Mouse (Mus musculus) intestine, embryonic 16.5 days (tissue): ENCODE measurements around the gene Tbc1d10c. TPM values are rescaled to one million over a fixed set of nuclear protein-coding genes. Genes with fewer than 3 reads are reported as not detected.

Experiments
- ATAC-seq: fragments of 200-750 bp; cut with Nextera tagmentation; 2 replicates; pipeline ENCODE4 v1.8.0; 2017; ENCODE audit warnings: moderate TSS enrichment, moderate library complexity
- H3K27ac ChIP-seq: fragments of 300-500 bp; sonication (generic); 2 replicates; pipeline ENCODE4 v1.5.1; 2014; ENCODE audit warnings: mild to moderate bottlenecking, low read length
- H3K27me3 ChIP-seq: fragments of 300-500 bp; sonication (generic); replicated peaks from 2 replicates; pipeline ENCODE4 v1.6.1; 2014; ENCODE audit warnings: low read length, control low read depth, mixed read lengths; ENCODE audit not compliant: control insufficient read depth, insufficient read depth
- H3K36me3 ChIP-seq: fragments of 300-500 bp; sonication (generic); 2 replicates; pipeline ENCODE4 v1.6.1; 2014; ENCODE audit warnings: low read length, control low read depth; ENCODE audit not compliant: control insufficient read depth, insufficient read depth
- H3K4me1 ChIP-seq: fragments of 300-500 bp; sonication (generic); 2 replicates; pipeline ENCODE4 v1.6.1; 2014; ENCODE audit warnings: low read length, control low read depth, mixed read lengths; ENCODE audit not compliant: control insufficient read depth, insufficient read depth
- H3K4me2 ChIP-seq: fragments of 300-500 bp; sonication (generic); 2 replicates; pipeline ENCODE4 v1.6.1; 2014; ENCODE audit warnings: low read depth, low read length, control low read depth
- H3K4me3 ChIP-seq: fragments of 300-500 bp; sonication (generic); 2 replicates; pipeline ENCODE4 v1.5.1; 2014; ENCODE audit warnings: mild to moderate bottlenecking, low read length
- H3K9ac ChIP-seq: fragments of 300-500 bp; sonication (generic); 2 replicates; pipeline ENCODE4 v1.6.1; 2014; ENCODE audit warnings: low read depth, low read length
- H3K9me3 ChIP-seq: fragments of 300-500 bp; sonication (generic); 2 replicates; pipeline ENCODE4 v1.6.1; 2016; ENCODE audit warnings: low read length, control low read depth; ENCODE audit not compliant: control insufficient read depth
- WGBS: fragments of 180-500 bp; shearing (Covaris S2); extraction: QIAGEN DNeasy Blood & Tissue Kit; methylation state at CpG from one replicate; pipeline ENCODE4 v1.1.7; 2014; 5-methylcytosine and 5-hydroxymethylcytosine counted together
- polyA plus RNA-seq: library from polyadenylated mRNA; unstranded; fragments of >200 nt; fragmentation: Nextera tagmentation; extraction: Ambion mirVana; gene quantifications from 2 replicates; pipeline ENCODE4 v1.2.1, GENCODE M21; 2015

Tbc1d10c gene
- polyA plus RNA-seq, 1 experiment from 2014 or later: 4.0 TPM

DNA sequence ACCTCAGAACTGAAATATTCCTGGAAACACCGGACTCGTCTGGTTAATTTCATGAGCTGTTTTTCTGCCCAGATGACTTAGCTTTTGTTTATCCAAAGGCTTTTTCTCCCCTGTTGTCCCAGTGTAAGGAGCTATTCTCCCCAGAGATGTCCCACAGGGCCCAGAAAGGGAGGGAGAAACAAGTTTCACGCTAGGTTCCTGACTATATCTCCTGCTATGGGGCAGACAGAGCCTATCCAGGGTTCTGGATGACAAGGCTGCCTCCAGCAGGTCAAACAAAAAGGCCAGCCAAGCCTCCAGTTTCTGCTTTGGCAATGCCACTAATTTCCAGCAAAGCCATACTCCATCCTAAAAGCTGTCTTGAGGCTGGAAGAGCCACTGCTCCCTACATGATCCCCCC lies 26.8 kb upstream of the Tbc1d10c start:
- WGBS: 35% methylated on average over 3 of the region's 3 CpGs
- ATAC-seq: no peak
- H3K4me2 ChIP-seq: peak overlapping the region; percentile 96; the same call in 1 of the 2 replicates
- peak overlapping the region; percentile 62 for H3K27ac ChIP-seq
- H3K27me3 ChIP-seq: no peaks in the 10 kb centered on the region
- H3K4me1 ChIP-seq: peaks cover 80% of the 10 kb centered on the region
- no peak overlapping the region for H3K4me3 ChIP-seq
- no peaks in the 10 kb centered on the region for H3K36me3 ChIP-seq
- H3K9me3 ChIP-seq: no peaks in the 10 kb centered on the region
- no peak overlapping the region for H3K9ac ChIP-seq

DNA sequence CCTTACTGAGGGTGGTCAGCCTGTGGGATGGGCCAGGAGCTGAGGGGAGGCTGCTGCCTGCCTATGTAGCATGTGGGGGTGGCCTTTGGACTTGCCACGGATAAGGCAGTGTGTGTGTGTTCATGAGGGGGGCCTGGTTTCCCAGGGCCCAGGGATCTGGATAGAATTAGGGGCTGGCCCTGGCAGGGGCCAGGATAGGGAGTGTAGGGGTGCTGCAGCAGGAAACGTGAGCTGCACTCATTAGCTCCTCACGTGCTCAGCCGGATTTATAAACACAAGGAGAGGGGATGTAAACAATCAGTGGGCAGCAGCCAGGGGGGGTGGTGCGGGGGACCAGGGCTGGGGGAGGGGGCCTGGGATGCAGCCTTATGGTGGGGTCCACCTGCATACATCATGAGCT lies 26.1 kb upstream of the Tbc1d10c start:
- peak overlapping the region; percentile 48 for H3K9ac ChIP-seq
- H3K27ac ChIP-seq: peak overlapping the region; percentile 62
- H3K27me3 ChIP-seq: no peaks in the 10 kb centered on the region
- WGBS: 15% methylated on average over 5 of the region's 5 CpGs
- peak overlapping the region; percentile 87 for H3K4me3 ChIP-seq
- peak; percentile 30 for ATAC-seq
- no peaks in the 10 kb centered on the region for H3K36me3 ChIP-seq
- no peaks in the 10 kb centered on the region for H3K9me3 ChIP-seq
- H3K4me2 ChIP-seq: peak overlapping the region; percentile 96; the same call in 1 of the 2 replicates
- H3K4me1 ChIP-seq: peaks cover 80% of the 10 kb centered on the region

DNA sequence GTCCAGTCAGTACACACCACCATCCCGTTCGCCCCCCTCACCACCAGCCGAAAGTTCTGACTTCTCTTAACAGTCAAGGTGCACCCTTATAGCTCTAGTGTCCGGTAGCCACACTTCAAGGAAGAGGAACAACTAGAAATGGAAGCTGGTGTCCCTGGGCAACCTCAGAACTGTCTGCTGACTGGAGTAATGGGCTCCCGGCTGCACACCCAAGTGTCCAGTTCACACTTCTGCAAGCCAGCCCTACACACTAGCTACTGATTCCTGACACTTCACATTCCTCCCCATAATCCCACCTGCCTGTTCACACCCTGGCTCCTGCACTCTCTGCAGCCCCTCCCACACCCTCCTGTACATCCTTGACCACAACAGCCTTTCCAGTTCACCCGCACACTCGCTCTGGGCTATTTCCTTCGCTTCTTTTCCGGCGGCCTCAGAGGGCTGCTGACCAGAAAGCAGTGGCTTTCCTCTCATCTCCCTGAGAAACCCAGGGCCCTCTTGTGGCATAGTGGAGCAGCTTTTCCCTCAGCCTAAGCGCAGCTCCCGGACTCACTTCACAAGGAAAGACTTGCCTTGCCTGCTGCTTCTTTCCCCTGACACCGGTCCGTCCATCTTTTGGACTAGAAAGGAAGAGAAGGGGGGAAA lies 25.1 kb upstream of the Tbc1d10c start:
- peaks cover 70% of the 10 kb centered on the region for H3K4me1 ChIP-seq
- no peaks in the 10 kb centered on the region for H3K36me3 ChIP-seq
- peak overlapping the region; percentile 48 for H3K9ac ChIP-seq
- H3K27ac ChIP-seq: peak overlapping the region; percentile 62
- WGBS: 13% methylated on average over 14 of the region's 14 CpGs
- ATAC-seq: no peak
- peak overlapping the region; percentile 87 for H3K4me3 ChIP-seq
- no peaks in the 10 kb centered on the region for H3K27me3 ChIP-seq
- H3K9me3 ChIP-seq: no peaks in the 10 kb centered on the region
- H3K4me2 ChIP-seq: peak overlapping the region; percentile 96

DNA sequence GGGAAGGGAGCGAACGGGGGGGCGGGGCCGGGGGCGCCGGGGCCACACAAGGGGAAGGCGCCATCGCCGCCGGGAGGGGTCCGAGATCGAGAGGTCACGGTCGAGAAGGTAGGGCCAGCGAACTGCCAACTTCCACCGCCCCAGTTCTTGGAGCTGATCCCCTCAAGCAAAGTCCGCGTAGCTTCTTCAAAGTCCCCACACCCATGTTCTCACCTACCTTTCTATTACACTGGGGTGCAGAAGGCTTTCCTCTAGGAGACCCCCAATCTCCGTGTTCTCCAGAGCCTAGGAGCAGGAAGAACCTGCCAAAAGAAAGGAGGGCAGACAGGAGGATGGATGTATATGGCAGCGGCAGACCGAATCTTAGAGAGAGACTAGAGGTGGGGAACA lies 24.4 kb upstream of the Tbc1d10c start:
- H3K9ac ChIP-seq: peak overlapping the region; percentile 98
- H3K4me2 ChIP-seq: peak overlapping the region; percentile 96
- ATAC-seq: no peak
- H3K27ac ChIP-seq: peak overlapping the region; percentile 96
- H3K9me3 ChIP-seq: no peaks in the 10 kb centered on the region
- WGBS: 4% methylated on average over 19 of the region's 21 CpGs
- H3K36me3 ChIP-seq: no peaks in the 10 kb centered on the region
- peaks cover 63% of the 10 kb centered on the region for H3K4me1 ChIP-seq
- no peaks in the 10 kb centered on the region for H3K27me3 ChIP-seq
- peak overlapping the region; percentile 87 for H3K4me3 ChIP-seq

DNA sequence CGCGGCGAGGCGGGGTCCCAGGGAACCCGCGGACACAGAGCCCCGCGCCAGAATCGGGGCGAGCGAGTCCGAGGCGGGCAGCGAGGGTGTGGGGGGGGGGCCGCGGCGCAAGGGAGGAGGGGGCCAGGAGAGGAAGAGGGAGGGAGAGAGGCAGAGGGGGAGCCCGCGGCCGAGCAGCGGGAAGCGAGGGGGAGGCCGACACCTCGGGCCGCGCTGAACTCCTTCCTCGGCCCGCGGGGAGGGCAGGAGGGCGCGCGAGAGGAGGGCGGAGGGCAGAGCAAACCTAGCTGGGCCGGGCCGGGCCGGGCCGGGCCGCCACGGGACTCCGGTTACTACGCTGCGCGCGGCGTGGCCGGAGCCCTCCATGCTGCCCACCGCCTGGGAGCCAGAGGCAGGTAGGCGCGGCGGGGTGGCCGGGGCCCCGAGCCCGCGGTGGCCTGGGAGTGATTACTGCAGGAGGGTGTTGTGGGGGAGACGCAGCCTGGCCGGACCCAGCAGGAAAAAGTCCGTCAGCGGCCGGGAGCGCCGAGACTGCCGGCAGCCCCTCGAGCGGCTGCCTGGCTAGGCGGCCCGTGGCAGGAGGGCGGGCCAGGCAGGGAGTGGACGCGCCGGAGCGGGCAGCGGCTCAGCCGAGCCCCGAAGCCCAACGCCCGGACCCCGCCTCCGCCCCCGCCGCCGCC lies 23.8 kb upstream of the Tbc1d10c start:
- H3K4me1 ChIP-seq: peaks cover 57% of the 10 kb centered on the region
- H3K36me3 ChIP-seq: no peaks in the 10 kb centered on the region
- H3K9ac ChIP-seq: peak overlapping the region; percentile 98
- WGBS: 0% methylated on average over 62 of the region's 81 CpGs
- no peaks in the 10 kb centered on the region for H3K27me3 ChIP-seq
- peak overlapping the region; percentile 96 for H3K27ac ChIP-seq
- ATAC-seq: peak; percentile 35
- H3K4me2 ChIP-seq: peak overlapping the region; percentile 96
- peak overlapping the region; percentile 87 for H3K4me3 ChIP-seq
- H3K9me3 ChIP-seq: no peaks in the 10 kb centered on the region

DNA sequence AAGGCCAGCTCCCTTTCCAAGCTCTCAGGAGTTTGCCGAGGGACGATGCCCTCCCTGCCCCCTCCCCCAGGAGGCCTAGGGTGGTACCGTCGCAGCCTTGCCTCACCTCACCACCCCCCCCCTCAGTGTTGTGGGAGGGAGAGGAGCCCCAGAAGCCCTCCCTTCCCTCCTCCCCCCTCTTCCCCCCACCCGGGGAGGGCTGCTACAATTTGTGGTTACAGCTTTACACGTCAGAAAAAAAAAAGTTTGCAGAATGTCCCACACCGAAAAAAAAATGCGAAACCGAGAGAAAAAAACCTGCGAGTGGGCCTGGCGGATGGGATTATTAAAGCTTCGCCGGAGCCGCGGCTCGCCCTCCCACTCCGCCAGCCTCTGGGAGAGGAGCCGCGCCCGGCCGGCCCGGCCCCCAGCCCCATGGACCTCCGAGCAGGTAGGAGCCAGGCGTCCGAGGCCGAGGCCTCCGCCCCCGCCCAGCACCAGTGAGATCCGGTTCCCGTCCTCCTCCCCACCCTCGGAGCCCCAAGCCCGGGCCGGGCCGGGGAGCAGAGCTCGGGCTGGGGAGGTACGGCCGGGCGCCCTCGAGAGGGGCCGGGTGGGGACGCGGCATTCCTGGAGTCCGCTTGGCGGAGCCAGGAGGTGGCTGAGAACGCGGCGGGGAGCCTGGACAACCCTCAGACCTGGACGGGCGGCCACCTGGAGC lies 23.1 kb upstream of the Tbc1d10c start, which contains the start of the genes Clcf1 and AC109138.7:
Gene Clcf1 (plus strand): TSS at position 168 of the 700 bp plus-strand sequence.
Gene AC109138.7 (plus strand): TSS at position 287 of the 700 bp plus-strand sequence.
- WGBS: under 1% methylated on average over 48 of the region's 49 CpGs
- ATAC-seq: peak; percentile 49
- H3K9me3 ChIP-seq: no peaks in the 10 kb centered on the region
- peaks cover 51% of the 10 kb centered on the region for H3K4me1 ChIP-seq
- peak within 1 kb of the TSS; percentile 87 for H3K4me3 ChIP-seq
- no peaks in the 10 kb centered on the region for H3K27me3 ChIP-seq
- H3K4me2 ChIP-seq: peak within 1 kb of the TSS; percentile 96
- peak within 1 kb of the TSS; percentile 98 for H3K9ac ChIP-seq
- H3K36me3 ChIP-seq: no peaks in the 10 kb centered on the region
- peak within 1 kb of the TSS; percentile 96 for H3K27ac ChIP-seq

DNA sequence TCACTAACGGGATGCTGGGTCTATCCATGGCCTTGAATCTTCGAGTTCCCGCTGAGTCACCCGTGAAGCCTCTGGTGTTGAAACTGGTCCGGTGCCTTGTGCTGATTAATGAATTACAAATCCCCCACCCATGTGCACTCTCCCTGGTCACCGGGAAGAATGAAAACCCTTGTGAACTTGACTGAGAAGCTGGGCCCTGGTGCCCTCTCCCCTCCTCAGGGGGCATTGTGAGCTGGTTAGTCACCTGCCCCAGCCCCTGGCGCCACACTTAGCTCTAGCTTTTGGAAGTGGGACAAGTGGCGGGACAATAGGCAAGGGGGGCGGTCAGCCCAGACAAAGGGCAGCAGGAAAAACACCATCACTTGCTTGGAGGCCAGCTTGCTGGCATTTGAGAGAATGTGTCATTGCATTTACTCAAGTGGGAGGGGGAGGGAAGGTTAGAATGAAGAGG lies 22.5 kb upstream of the Tbc1d10c start:
- peak; percentile 35 for ATAC-seq
- Histone ChIP-seq H3K4me1 (peaks cover 48% of the 10 kb centered on the region), H3K4me3 (peak overlapping the region; percentile 87), H3K27me3 (no peaks in the 10 kb centered on the region), H3K9me3 (no peaks in the 10 kb centered on the region), H3K9ac (peak overlapping the region; percentile 98), H3K36me3 (no peaks in the 10 kb centered on the region), H3K27ac (peak overlapping the region; percentile 96), H3K4me2 (peak overlapping the region; percentile 96)
- WGBS: 9% methylated on average over 9 of the region's 9 CpGs

DNA sequence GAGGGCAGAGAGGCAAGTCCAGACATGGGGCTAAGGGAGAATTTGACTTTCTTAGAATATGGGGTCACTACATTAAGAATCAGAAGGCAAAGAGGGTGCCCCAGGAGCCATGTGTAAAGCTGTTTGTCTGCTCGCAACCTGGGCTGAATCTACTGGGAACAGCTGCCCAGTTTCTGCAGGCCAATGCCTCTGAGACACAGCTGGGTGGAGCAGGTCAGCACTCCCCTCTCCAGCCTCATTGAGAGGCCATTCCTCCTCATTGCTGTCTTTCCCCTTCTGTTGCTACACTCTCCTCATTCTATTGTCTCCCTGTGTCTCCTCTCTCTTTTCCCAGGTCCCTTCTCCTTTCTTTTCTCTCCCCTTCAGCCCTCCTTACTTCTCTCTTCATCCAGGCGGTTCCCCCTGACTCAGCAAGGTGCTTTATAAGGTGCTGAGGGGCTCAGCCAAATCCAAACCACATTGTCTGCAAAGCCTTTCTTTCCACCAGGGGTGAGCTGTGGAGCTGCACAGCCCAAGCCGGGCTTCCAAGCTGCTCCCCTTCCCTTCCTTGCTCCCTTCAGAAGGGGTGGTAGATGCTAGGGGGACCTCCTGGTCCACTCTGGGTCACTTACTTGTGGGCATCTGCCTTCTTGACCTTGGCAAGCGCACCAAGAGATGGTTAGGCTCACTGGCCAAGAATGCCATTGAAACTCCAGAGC lies 21.0 kb upstream of the Tbc1d10c start:
- 59% methylated on average over 4 of the region's 4 CpGs for WGBS
- Histone ChIP-seq H3K27ac (no peak overlapping the region), H3K36me3 (no peaks in the 10 kb centered on the region), H3K27me3 (no peaks in the 10 kb centered on the region), H3K4me3 (no peak overlapping the region), H3K9me3 (no peaks in the 10 kb centered on the region), H3K4me2 (no peak overlapping the region), H3K4me1 (peaks cover 33% of the 10 kb centered on the region), H3K9ac (peak overlapping the region; percentile 16; the same call in 1 of the 2 replicates)
- no peak for ATAC-seq

DNA sequence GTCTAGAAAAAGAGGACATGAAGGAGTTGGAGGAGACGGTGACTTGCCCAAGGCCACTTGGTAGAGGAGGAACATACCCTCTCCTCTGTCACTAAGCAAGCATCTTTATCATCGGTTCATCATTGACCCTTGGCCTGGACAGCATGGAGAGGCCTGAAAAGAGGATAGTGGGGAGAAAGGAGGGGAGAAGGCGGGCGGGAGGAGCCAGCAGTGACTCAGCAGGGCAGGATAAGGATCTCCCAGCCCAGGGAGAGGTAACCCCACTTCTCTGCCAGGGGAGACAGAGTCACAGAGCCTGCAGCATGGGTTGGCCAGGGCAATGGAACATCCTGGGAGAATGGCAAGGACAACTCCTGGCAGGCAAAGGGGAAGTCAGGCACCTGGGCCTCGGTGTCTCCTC lies 17.5 kb upstream of the Tbc1d10c start:
- no peaks in the 10 kb centered on the region for H3K9me3 ChIP-seq
- peaks cover 14% of the 10 kb centered on the region for H3K4me1 ChIP-seq
- no peaks in the 10 kb centered on the region for H3K36me3 ChIP-seq
- H3K4me2 ChIP-seq: no peak overlapping the region
- no peak for ATAC-seq
- H3K4me3 ChIP-seq: no peak overlapping the region
- whole genome bisulfite sequencing: 70% methylated on average over 5 of the region's 5 CpGs
- H3K27ac ChIP-seq: no peak overlapping the region
- no peaks in the 10 kb centered on the region for H3K27me3 ChIP-seq
- no peak overlapping the region for H3K9ac ChIP-seq
